Mouse (Mus musculus) layer of hippocampus, postnatal 14 days (tissue): ENCODE measurements at regions not wholly inside any gene's neighbourhood (a gene's known extent, or its start where the extent isn't known, plus 50 kb on each side); places are given as distances from the start of the nearest gene placed in this dataset.

Source experiments
- DNase-seq, 2 experiments: peaks; one replicate each; pipeline ENCODE4 v3.0.0; 2021 to 2022; ENCODE audit warnings: low spot score in 2 of 2, mixed read lengths in 1 of 2

- no peak for DNase-seq
Measured at GRCm38 (mm10) chr8:77774551-77775335, 50.5 kb upstream of the Ednra start.

GRCm38 (mm10) chr8:77775526-77775925, 51.3 kb upstream of the Ednra start:
- no peak for DNase-seq

- DNase-seq, result no peak
Measured at GRCm38 (mm10) chr8:77777597-77777996, 53.3 kb upstream of the Ednra start.

GRCm38 (mm10) chr8:77785676-77786255, 61.5 kb upstream of the Ednra start:
- DNase-seq, result no peak

GRCm38 (mm10) chr8:77794911-77795310, 70.6 kb upstream of the Ednra start:
- no peak for DNase-seq

- DNase-seq, result no peak
Measured at GRCm38 (mm10) chr8:77803147-77803903, 79.1 kb upstream of the Ednra start.

- no peak for DNase-seq
Measured at GRCm38 (mm10) chr8:77804536-77804935, 80.3 kb upstream of the Ednra start.

- DNase-seq, result no peak
Measured at GRCm38 (mm10) chr8:77804956-77805355, 80.7 kb upstream of the Ednra start.

- DNase-seq, result no peak
Measured at GRCm38 (mm10) chr8:77805657-77806056, 81.4 kb upstream of the Ednra start.

- DNase-seq, result no peak
Measured at GRCm38 (mm10) chr8:77814796-77815647, 90.8 kb upstream of the Ednra start.

- no peak for DNase-seq
Measured at GRCm38 (mm10) chr8:77815648-77815971, 91.3 kb upstream of the Ednra start.

- no peak for DNase-seq
Measured at GRCm38 (mm10) chr8:77816217-77816616, 92.0 kb upstream of the Ednra start.

- peak in 1 of 2 experiments; percentile 7 for DNase-seq
Measured at GRCm38 (mm10) chr8:77825786-77826185, 101.5 kb upstream of the Ednra start.

GRCm38 (mm10) chr8:77826255-77826654, 102.0 kb upstream of the Ednra start:
- no peak for DNase-seq

GRCm38 (mm10) chr8:77828079-77828478, 103.8 kb upstream of the Ednra start:
- DNase-seq, result no peak

- no peak for DNase-seq
Measured at GRCm38 (mm10) chr8:77829126-77829748, 105.0 kb upstream of the Ednra start.

- DNase-seq, result no peak
Measured at GRCm38 (mm10) chr8:77829764-77830163, 105.5 kb upstream of the Ednra start.

- no peak for DNase-seq
Measured at GRCm38 (mm10) chr8:77834283-77834682, 110.0 kb upstream of the Ednra start.

GRCm38 (mm10) chr8:77836902-77837489, 112.7 kb upstream of the Ednra start:
- DNase-seq, result no peak

GRCm38 (mm10) chr8:77842392-77843139, 118.3 kb upstream of the Ednra start:
- DNase-seq, result no peak
